25 mouse cellular contexts compared by ENCODE assay signal in genomic region chr8:92174106-92174505, GRCm38 (mm10).
A peak's percentile ranks its signal among the peaks of the same experiment; 100 is the strongest.
DNase-seq lines count a peak whose midpoint lies in the region; ATAC-seq and TF ChIP-seq lines count a peak whose summit lies in the region.
"Had no signal": no experiment of that assay in that cellular context is flagged by ENCODE, and none has a peak within 500 bp of the region (broad histone marks: within the 10 kb centered on the region; RNA-seq: fewer than 3 reads in every experiment).

No protein-coding gene starts in this region.

- H3K36me3 ChIP-seq in midbrain, embryonic 11.5 days (ENCODE audit: control insufficient read depth, insufficient read depth, low read length) = no peaks in the 10 kb centered on the region
- no peaks in the 10 kb centered on the region for H3K36me3 ChIP-seq in midbrain, embryonic 14.5 days (ENCODE audit: control insufficient read depth, insufficient read depth, low read length)
- no peaks in the 10 kb centered on the region for H3K36me3 ChIP-seq in C2C12 (ENCODE audit: control insufficient read depth, insufficient read depth)
- H3K36me3 ChIP-seq: embryonic facial prominence, embryonic 13.5 days; embryonic facial prominence, embryonic 15.5 days; forebrain, embryonic 15.5 days had no signal

- no peaks in the 10 kb centered on the region for H3K79me2 ChIP-seq in C2C12 (ENCODE audit: control insufficient read depth, insufficient read depth)

- no peaks in the 10 kb centered on the region for H3K4me1 ChIP-seq in midbrain, embryonic 11.5 days (ENCODE audit: control insufficient read depth, insufficient read depth, low read length)
- H3K4me1 ChIP-seq in midbrain, embryonic 14.5 days (ENCODE audit: control insufficient read depth, insufficient read depth, low read length) = no peaks in the 10 kb centered on the region

- peak; percentile 78 for DNase-seq in midbrain, embryonic 11.5 days (ENCODE audit: low spot score, missing footprints)
- DNase-seq in midbrain, embryonic 14.5 days = no peak
- peak; percentile 77 for DNase-seq in fibroblast of lung, adult 2 months (ENCODE audit: low read depth)
- DNase-seq in retina, postnatal 1 day = no peak
- DNase-seq in adrenal gland, postnatal 14 days = no peak
- no peak for DNase-seq in heart, postnatal 4 days
- DNase-seq: adrenal gland, adult 8-10 months; adrenal gland, postnatal 25 days; B cell, adult 2 months; cerebellum, adult 11 months; cerebellum, adult 18-20 months; cerebellum, adult 8-10 months; cerebellum, adult 9-11 months; cerebellum, postnatal 14 days; cerebellum, postnatal 36 days; embryo, embryonic 11 days; forebrain, postnatal 0 days had no signal

- 89% methylated on average over 2 of the region's 2 CpGs for WGBS in midbrain, embryonic 11.5 days
- 85% methylated on average over 2 of the region's 2 CpGs for WGBS in midbrain, embryonic 14.5 days

- H3K27me3 ChIP-seq in midbrain, embryonic 11.5 days (ENCODE audit: control insufficient read depth, insufficient read depth, low read length) = no peaks in the 10 kb centered on the region
- no peaks in the 10 kb centered on the region for H3K27me3 ChIP-seq in midbrain, embryonic 14.5 days (ENCODE audit: control insufficient read depth, insufficient read depth, low read length)
- H3K27me3 ChIP-seq in C2C12 (ENCODE audit: control insufficient read depth, insufficient read depth, insufficient read length) = no peaks in the 10 kb centered on the region
- H3K27me3 ChIP-seq: embryonic facial prominence, embryonic 13.5 days; embryonic facial prominence, embryonic 15.5 days; Patski had no signal

- no peaks in the 10 kb centered on the region for H3K9me3 ChIP-seq in midbrain, embryonic 11.5 days (ENCODE audit: control insufficient read depth, low read length)
- H3K9me3 ChIP-seq in midbrain, embryonic 14.5 days (ENCODE audit: control insufficient read depth, low read length) = no peaks in the 10 kb centered on the region
- H3K9me3 ChIP-seq: embryonic facial prominence, embryonic 13.5 days; embryonic facial prominence, embryonic 15.5 days; forebrain, embryonic 13.5 days; forebrain, embryonic 15.5 days had no signal

- no peak for ATAC-seq in midbrain, embryonic 11.5 days (ENCODE audit: low FRiP score)
- ATAC-seq in midbrain, embryonic 14.5 days (ENCODE audit: low FRiP score, low TSS enrichment) = no peak
- ATAC-seq: activated CD4-positive, CD25-positive, alpha-beta regulatory T cell, adult 4 months; forebrain, embryonic 13.5 days; forebrain, embryonic 15.5 days; forebrain, postnatal 0 days; Patski had no signal

- no peaks in the 10 kb centered on the region for H3K79me3 ChIP-seq in C2C12 (ENCODE audit: low read depth)

- TF ChIP-seq CTCF in C2C12 (IDR thresholded peaks at IDR 0.05; ENCODE audit: control insufficient read depth, insufficient read depth, insufficient read length) = no peak

- no peak overlapping the region for H3K4me2 ChIP-seq in midbrain, embryonic 11.5 days
- H3K4me2 ChIP-seq in midbrain, embryonic 14.5 days (ENCODE audit: low read length) = no peak overlapping the region
- H3K4me2 ChIP-seq: embryonic facial prominence, embryonic 13.5 days; embryonic facial prominence, embryonic 15.5 days; forebrain, embryonic 13.5 days; forebrain, embryonic 15.5 days had no signal

- no peak overlapping the region for H3ac ChIP-seq in C2C12 (ENCODE audit: control insufficient read depth, insufficient read length, low read depth)

- H3K9ac ChIP-seq in midbrain, embryonic 11.5 days (ENCODE audit: low read length) = no peak overlapping the region
- no peak overlapping the region for H3K9ac ChIP-seq in midbrain, embryonic 14.5 days (replicated peaks; ENCODE audit: low read length)
- H3K9ac ChIP-seq: embryonic facial prominence, embryonic 13.5 days; embryonic facial prominence, embryonic 15.5 days; forebrain, embryonic 13.5 days; forebrain, embryonic 15.5 days; forebrain, postnatal 0 days had no signal

- no peak overlapping the region for H3K27ac ChIP-seq in midbrain, embryonic 11.5 days (ENCODE audit: low read depth, low read length)
- no peak overlapping the region for H3K27ac ChIP-seq in midbrain, embryonic 14.5 days (replicated peaks; ENCODE audit: low read depth, low read length)
- H3K27ac ChIP-seq: embryonic facial prominence, embryonic 13.5 days; embryonic facial prominence, embryonic 15.5 days; forebrain, embryonic 13.5 days; forebrain, embryonic 15.5 days had no signal

- no peak overlapping the region for H3K4me3 ChIP-seq in midbrain, embryonic 11.5 days (ENCODE audit: low read depth, low read length)
- no peak overlapping the region for H3K4me3 ChIP-seq in midbrain, embryonic 14.5 days (replicated peaks; ENCODE audit: low read depth, low read length)
- no peak overlapping the region for H3K4me3 ChIP-seq in C2C12 (ENCODE audit: insufficient read depth, poor library complexity, severe bottlenecking)
- H3K4me3 ChIP-seq: embryonic facial prominence, embryonic 13.5 days; embryonic facial prominence, embryonic 15.5 days; erythroblast, embryonic 14.5 days; forebrain, embryonic 13.5 days; forebrain, embryonic 15.5 days had no signal

TF ChIP-seq in C2C12, 6 proteins besides CTCF, POLR2A, EP300 and RAD21:
- TF ChIP-seq MYOD1 (IDR thresholded peaks at IDR 0.05; ENCODE audit: control insufficient read depth, insufficient read length, low read depth) (peak; percentile 15), CEBPB (IDR thresholded peaks at IDR 0.05; ENCODE audit: low read depth) (no peak)

Comparison
In these comparisons a context has a peak if more than half of its experiments do, and no peak if none do; other contexts are left out.
1. DNase-seq: peak in midbrain, embryonic 11.5 days (single experiment) and fibroblast of lung, adult 2 months (single experiment); none in midbrain, embryonic 14.5 days (single experiment), retina, postnatal 1 day (single experiment), adrenal gland, postnatal 14 days (single experiment) and heart, postnatal 4 days (single experiment).